Mouse (Mus musculus) E14TG2a.4 (cell line): ENCODE data around the gene Pdpn.
"Not testable (repeated sequence)": the region's sequence is repeated elsewhere in the genome, so short reads cannot be mapped to it uniquely, and the experiment has no call there.

ENCODE experiments used
- H3K27me3 ChIP-seq: 2 replicates; pipeline ENCODE4 v1.6.1; 2014; ENCODE audit warnings: low read length, control low read depth; ENCODE audit not compliant: insufficient read depth
- H3K36me3 ChIP-seq: 2 replicates; pipeline ENCODE4 v1.6.1; 2014; ENCODE audit warnings: low read length, control low read depth; ENCODE audit not compliant: insufficient read depth
- H3K4me1 ChIP-seq: replicated peaks from 2 replicates; pipeline ENCODE4 v1.6.1; 2014; ENCODE audit warnings: low read depth, low read length, control low read depth
- H3K4me3 ChIP-seq: replicated peaks from 2 replicates; pipeline ENCODE4 v1.5.1; 2014; ENCODE audit warnings: mild to moderate bottlenecking, low read length
- H3K9me3 ChIP-seq: 2 replicates; pipeline ENCODE4 v1.6.1; 2014; ENCODE audit warnings: low read length, control low read depth
- CTCF ChIP-seq: conservative IDR thresholded peaks from 2 replicates; pipeline ENCODE4 v1.5.1; 2014; ENCODE audit warnings: low read length
- NANOG ChIP-seq: IDR thresholded peaks from 2 replicates; pipeline ENCODE4 v1.6.1; 2014; ENCODE audit warnings: borderline replicate concordance, low read length, mixed read lengths
- POU5F1 ChIP-seq: IDR thresholded peaks from 2 replicates; pipeline ENCODE4 v1.6.1; 2014; ENCODE audit warnings: low read length, borderline replicate concordance

Pdpn gene

DNA sequence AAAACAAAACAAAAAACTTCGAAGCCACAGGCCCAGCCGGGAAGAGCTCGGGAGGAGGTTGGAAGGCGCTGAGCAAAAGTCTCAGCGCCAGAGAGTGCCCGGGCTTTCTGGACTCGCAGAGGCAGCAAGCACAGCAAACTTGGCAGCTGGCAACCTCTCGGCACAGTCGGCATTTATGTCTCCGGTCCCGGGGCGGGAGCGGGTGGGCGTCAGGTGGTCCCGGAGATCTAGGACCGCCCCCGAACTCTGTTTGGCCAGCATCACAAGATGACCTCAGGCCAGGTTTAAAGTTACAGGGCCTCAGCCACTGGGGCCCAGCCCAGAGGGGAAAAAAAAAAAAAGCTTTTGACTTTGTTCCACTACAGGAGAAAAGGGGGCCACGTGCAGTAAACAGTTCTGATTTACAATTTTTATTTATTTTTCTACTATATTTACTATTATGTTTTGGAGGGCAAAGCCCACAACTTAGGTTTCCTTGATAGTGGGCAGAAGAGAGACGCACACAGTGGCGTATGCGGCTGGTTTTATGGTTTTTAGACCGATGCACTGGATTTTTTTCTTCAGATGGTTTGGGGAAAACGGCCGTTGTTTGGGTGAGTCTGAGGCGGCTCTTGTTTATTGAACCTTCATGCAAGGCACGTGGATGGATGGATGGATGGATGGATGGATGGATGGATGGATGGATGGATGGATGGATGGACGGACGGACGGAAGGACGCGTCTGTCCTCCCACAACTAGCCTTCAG lies at the start of gene Pdpn:
Gene Pdpn (minus strand): TSS at position 240 of the 746 bp plus-strand sequence.
- peaks cover 3% of the 10 kb centered on the region; the same call in 1 of the 2 replicates for H3K36me3 ChIP-seq
- H3K4me3 ChIP-seq: peak within 1 kb of the TSS; percentile 75
- TF ChIP-seq POU5F1 (no peak), CTCF (no peak), NANOG (no peak)

DNA sequence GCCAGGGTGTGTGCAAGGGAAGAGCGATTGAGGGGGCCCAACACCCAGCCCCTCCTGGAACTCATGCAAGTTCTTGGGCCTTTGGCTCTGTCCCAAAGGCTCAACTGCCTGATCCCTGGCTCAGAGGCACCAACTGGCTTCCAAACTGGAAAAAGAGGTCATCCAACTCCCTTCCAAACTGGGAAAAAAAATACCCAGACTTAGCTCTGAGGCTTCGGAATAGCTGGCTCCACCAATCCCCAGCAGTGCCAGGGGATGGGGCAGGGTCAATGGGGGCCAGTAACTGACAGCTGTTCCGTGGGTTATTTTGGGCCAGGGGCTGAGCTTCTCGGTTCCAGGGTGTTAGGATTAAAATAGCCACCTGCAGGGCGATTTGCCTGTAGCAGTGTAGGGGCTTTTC lies 49.3 kb upstream of the Pdpn start:
- H3K27me3 ChIP-seq: peaks cover 56% of the 10 kb centered on the region
- no peaks in the 10 kb centered on the region for H3K36me3 ChIP-seq
- no peaks in the 10 kb centered on the region for H3K9me3 ChIP-seq
- TF ChIP-seq NANOG: no peak
- no peak for TF ChIP-seq POU5F1
- no peak for TF ChIP-seq CTCF
- H3K4me1 ChIP-seq: peaks cover 36% of the 10 kb centered on the region
- peak overlapping the region; percentile 81; the same call in 1 of the 2 replicates for H3K4me3 ChIP-seq

More for the DNA sequence above, at the start of gene Pdpn:
- Histone ChIP-seq H3K27me3 (peaks cover 14% of the 10 kb centered on the region; the same call in 1 of the 2 replicates), H3K4me1 (peaks cover 89% of the 10 kb centered on the region), H3K9me3 (no peaks in the 10 kb centered on the region)

DNA sequence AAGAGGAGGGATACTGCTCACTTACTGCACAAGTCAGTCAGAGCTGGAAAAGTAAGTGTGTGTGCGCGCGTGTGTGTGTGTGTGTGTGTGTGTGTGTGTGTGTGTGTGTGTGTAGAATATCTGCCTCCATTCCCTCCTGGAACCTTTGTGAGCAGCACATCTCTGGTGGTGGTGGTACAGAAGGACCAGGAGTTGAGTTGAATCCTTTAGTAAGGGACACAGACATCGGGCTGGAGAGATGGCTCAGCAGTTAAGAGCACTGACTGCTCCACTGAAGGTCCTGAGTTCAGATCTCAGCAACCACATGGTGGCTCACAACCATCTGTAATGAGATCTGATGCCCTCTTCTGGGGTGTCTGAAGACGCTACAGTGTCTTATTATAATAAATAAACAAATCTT lies 46.1 kb upstream of the Pdpn start:
- H3K4me1 ChIP-seq: peaks cover 29% of the 10 kb centered on the region
- H3K9me3 ChIP-seq, H3K4me3 ChIP-seq, H3K36me3 ChIP-seq: not testable (repeated sequence)
- H3K27me3 ChIP-seq: peaks cover 30% of the 10 kb centered on the region

DNA sequence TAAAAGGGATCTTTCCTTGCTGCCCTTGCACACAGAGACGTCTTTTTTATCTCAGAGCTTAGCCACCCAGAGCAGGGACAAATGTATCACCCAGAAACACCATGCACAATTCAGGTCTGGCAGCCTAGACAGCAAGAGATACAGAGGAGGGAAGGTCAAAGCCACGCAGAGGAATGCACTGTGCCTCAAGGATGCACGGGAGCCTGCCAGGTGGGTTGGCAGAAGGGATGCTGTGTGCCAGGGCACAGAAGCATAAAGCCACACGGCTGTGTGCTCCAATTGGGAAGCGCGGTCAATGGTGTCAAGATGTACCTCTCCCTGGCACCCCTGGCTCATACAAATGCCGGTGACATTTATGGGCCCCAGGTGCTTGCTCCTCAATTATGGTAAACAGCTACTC lies 42.1 kb upstream of the Pdpn start:
- Histone ChIP-seq H3K4me1 (peaks cover 46% of the 10 kb centered on the region), H3K4me3 (no peak overlapping the region), H3K36me3 (no peaks in the 10 kb centered on the region), H3K27me3 (peaks cover 4% of the 10 kb centered on the region; the same call in 1 of the 2 replicates), H3K9me3 (no peaks in the 10 kb centered on the region)
- TF ChIP-seq NANOG (no peak), POU5F1 (no peak), CTCF (no peak)

DNA sequence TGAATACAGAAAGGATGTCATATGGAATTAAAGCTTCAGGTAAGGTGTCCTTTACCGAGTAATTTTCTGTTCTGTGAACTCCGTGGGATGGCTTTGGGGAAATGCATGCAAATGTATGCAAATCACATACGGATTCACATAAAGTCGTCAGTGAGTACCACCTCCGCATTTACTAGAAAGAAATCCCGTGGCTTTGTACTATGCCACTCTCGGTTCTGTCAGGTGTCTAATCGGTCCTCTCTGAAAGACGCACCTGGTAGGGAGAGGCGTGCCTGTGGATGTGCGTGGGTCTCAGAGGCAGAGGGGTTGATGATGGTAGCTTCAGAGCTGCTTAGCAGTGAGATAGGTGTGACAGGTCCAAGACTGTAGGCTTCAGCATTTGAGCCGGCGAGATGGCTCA lies 40.4 kb upstream of the Pdpn start:
- Histone ChIP-seq H3K9me3 (no peaks in the 10 kb centered on the region), H3K4me3 (no peak overlapping the region), H3K27me3 (peaks cover 4% of the 10 kb centered on the region; the same call in 1 of the 2 replicates), H3K4me1 (peaks cover 63% of the 10 kb centered on the region), H3K36me3 (no peaks in the 10 kb centered on the region)
- TF ChIP-seq NANOG (no peak), CTCF (no peak), POU5F1 (no peak)

DNA sequence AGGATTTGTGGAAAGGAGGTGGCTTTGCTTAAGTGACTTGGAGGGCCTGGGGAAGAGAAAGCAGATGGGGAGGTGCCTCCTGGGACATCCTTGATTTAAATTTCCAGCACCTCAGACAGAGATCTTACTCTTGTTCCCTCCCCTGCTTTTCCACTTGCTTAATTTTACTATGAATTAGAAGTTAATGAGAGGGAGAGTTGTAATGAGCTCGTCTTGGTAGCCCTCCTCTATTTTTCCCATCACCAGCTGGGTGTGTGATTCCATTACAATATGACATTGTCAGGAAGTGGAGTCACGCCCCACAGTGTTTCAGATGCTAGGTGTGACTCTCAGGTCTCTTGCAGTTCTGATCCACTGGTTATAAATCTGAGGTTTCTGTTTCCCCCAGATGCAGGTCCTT lies 36.7 kb upstream of the Pdpn start:
- Histone ChIP-seq H3K4me3 (no peak overlapping the region), H3K9me3 (no peaks in the 10 kb centered on the region), H3K36me3 (no peaks in the 10 kb centered on the region), H3K4me1 (peaks cover 71% of the 10 kb centered on the region), H3K27me3 (peaks cover 13% of the 10 kb centered on the region)
- TF ChIP-seq CTCF: no peak
- no peak for TF ChIP-seq POU5F1
- no peak for TF ChIP-seq NANOG

DNA sequence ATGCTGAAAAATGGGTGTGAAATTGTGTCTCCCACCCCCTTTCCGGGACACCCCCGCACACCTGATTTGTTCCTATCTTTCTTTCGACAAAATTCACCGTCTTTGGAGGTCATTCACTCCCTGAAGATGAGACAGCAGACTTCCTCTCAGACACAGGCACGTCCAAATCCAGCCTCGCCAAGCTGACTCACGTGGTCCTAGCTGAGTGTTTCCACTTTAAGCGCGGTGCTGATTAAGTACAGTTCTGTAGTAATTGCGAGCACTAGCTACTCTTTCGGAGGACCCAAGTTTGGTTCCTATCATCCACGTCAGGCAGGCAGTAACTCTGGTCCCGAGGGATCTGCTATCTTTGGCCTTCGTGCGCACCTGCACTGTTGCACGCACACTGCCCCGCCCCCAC lies 35.6 kb upstream of the Pdpn start:
- Histone ChIP-seq H3K9me3 (no peaks in the 10 kb centered on the region), H3K36me3 (no peaks in the 10 kb centered on the region), H3K4me3 (no peak overlapping the region), H3K27me3 (peaks cover 17% of the 10 kb centered on the region), H3K4me1 (peaks cover 69% of the 10 kb centered on the region)
- TF ChIP-seq NANOG: no peak
- no peak for TF ChIP-seq CTCF
- no peak for TF ChIP-seq POU5F1

DNA sequence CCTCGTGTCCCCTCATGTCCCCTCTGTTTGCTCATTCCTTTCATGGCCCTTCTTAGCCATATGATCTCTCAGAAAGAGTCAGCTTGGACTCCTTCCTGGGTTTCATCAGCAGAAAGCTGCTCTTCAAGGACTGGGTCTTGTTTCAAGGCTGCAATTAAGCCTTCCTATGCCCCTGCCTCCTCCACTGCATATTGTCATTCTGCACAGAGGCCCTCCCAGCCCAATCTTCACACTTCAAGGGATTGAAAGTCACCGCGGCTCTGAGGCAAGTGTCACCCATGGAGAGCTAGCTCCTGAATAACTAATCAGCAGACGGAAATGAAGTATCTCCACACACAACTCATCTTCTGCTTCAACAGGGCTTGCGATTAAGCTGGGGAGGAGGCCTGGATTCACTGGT lies 34.8 kb upstream of the Pdpn start:
- Histone ChIP-seq H3K9me3 (no peaks in the 10 kb centered on the region), H3K27me3 (peaks cover 17% of the 10 kb centered on the region), H3K36me3 (no peaks in the 10 kb centered on the region), H3K4me1 (peaks cover 61% of the 10 kb centered on the region), H3K4me3 (no peak overlapping the region)
- TF ChIP-seq NANOG (no peak), CTCF (no peak), POU5F1 (no peak)

DNA sequence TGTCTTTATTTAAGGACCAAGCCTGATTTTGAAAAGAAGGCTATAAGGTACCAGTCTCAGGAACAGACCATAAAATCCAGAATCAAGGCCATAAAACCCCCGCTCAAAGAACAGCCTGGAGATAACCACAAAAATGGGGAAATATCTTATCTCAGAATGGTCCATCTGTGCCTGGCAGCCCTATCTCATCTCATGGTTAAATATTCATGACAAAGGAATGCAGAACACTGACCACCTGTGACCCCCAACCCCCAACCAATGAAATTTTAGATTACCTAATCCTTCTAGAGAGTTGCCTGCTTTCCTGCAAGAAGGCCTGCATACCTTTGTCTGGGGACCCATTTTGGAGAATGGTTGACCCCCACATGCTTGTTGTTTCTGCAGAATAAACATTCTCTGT lies 32.4 kb upstream of the Pdpn start:
- no peak overlapping the region for H3K4me3 ChIP-seq
- H3K9me3 ChIP-seq: no peaks in the 10 kb centered on the region
- peaks cover 61% of the 10 kb centered on the region for H3K4me1 ChIP-seq
- H3K36me3 ChIP-seq: no peaks in the 10 kb centered on the region
- peaks cover 17% of the 10 kb centered on the region for H3K27me3 ChIP-seq
- TF ChIP-seq POU5F1 (no peak), NANOG (no peak), CTCF (no peak)
